Mouse (Mus musculus) NIH3T3 (cell line): Measurements from ENCODE around the gene C130026I21Rik.
"Not testable (repeated sequence)": the region's sequence is repeated elsewhere in the genome, so short reads cannot be mapped to it uniquely, and the experiment has no call there.

Experiments
- DNase-seq: peaks from one replicate; pipeline ENCODE4 v3.0.0-alpha.2; 2012; ENCODE audit warnings: low read depth

Gene C130026I21Rik

DNA sequence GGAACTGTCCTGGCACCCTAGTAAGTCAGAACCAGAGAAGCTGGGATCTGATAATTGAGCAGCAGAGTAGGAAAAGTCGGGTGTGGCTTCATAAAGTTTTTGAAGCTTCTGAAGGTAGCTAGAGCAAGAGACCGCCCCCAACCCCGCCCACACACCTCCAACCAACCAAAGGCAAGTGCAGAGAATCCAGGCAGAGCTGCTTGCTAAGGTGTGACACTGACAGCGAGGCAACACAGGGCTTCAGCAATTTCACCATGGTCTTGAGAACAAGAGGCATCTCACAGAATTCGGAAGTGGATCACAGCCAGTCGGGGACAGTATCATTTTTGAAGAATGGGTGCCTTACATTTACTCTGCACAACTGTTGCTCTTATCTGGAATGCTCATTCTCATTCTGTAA, at the start of gene C130026I21Rik:
Gene C130026I21Rik, minus strand, starts transcription at position 101 of the 400 bp plus-strand sequence.
- DNase-seq = not testable (repeated sequence)

DNA sequence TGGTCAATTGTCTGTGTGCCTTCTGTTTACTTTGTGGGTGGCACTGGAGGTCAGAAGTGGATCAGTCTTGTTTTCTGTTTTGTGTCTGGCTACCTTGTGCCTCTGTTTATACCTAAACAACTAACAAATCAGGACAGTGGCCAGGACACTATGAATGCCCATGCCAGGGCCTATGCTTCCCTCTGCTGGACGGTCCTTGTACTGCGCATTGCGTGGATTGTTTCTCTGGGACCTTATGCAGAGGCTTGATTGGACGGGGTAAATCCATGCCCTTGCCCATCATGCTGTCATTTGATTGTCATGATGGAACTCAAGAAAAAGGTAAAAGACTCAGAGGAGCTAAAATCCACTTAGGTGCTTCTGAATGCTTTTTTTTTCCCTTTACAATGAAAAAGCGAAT, 16.7 kb upstream of the C130026I21Rik start:
- not testable (repeated sequence) for DNase-seq

DNA sequence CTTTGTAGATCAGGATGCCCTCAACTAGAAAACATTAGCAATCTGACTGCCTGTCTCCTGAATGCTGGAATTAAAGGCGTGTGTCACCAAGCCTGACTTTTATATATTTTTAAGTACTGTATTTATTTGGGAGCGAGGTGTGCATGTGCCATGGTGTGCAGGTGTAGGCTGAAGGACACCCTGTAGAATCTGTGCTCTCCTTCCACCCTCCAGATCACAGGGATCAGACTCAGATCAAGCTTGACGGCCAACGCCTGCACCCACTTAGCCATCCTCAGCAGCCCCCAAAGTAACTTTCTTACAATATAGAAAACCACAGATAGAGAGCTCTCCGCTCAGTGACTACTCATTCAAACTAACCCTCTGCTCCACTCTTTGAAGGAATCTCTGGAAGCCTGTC, 6.1 kb upstream of the C130026I21Rik start:
- not testable (repeated sequence) for DNase-seq

DNA sequence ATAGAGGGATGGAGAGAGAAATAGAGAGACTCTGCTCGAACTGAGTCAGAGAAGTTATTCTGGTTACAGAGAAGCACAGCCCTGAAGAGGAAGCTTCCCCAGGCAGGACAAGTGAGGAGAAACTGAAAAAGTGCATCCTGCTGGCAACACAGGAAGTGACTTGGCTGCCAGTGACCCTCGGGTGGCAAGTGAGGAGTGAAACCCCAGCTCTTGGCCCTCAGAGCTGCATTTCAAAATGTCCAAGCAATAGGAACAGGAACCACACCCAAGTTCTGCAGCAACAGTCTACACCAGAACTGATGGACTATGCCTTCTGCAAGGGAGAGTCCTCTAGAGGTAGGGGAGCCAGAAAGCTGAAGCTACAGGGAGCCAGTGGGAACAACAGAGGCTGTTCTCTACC, 11.7 kb downstream of the C130026I21Rik start:
- not testable (repeated sequence) for DNase-seq

DNA sequence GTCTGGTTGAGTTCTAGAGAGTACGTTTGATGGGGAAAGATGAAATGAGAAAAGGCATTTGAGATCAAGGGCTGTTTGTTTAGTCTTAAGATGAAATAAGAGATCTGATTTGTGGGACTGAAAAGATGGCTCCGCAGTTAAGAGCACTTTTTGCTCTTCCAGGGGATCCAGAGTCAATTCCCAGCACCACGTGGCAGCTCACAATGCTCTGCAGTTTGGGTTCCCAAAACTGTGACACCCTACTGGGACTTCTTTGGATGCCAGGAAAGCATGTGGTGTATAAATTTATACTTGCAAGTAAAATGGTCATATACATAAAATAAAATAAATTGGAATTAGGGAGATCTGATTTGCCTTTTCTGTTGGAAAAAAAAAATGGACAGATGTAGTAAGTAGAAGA, 15.1 kb downstream of the C130026I21Rik start:
- not testable (repeated sequence) for DNase-seq

DNA sequence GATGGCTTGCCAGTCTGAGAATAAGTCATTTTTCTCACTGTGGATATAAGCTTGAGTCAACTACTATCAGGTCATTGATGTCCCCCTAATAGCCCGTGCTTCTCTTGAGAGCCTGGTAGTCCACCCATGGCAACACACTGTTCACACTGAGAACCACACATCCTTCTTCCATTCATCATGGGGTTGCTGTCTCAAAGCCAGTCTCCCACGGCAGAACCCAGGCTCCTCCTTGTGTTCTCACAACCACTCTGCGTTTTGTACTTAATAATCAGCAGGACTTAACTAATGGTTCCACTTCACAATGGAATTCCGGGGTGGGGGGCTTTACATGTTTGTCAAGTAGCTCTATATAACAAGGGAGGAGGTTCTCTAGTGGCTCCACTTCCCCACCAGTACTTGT, 19.2 kb downstream of the C130026I21Rik start:
- DNase-seq = not testable (repeated sequence)

DNA sequence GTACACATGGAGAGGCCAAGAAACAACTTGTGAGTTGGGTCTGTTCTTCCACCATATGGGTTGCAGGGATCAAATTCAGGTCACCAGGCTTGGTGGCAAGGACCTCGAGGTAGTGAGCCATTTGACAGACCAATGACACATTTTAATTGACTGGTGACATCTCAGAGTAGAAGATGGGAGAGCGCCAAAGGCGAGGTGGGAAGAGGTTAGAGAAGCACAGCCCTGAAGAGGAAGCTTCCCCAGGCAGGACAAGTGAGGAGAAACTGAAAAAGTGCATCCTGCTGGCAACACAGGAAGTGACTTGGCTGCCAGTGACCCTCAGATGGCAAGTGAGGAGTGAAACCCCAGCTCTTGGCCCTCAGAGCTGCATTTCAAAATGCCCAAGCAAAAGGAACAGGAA, 21.4 kb downstream of the C130026I21Rik start:
- DNase-seq = not testable (repeated sequence)

DNA sequence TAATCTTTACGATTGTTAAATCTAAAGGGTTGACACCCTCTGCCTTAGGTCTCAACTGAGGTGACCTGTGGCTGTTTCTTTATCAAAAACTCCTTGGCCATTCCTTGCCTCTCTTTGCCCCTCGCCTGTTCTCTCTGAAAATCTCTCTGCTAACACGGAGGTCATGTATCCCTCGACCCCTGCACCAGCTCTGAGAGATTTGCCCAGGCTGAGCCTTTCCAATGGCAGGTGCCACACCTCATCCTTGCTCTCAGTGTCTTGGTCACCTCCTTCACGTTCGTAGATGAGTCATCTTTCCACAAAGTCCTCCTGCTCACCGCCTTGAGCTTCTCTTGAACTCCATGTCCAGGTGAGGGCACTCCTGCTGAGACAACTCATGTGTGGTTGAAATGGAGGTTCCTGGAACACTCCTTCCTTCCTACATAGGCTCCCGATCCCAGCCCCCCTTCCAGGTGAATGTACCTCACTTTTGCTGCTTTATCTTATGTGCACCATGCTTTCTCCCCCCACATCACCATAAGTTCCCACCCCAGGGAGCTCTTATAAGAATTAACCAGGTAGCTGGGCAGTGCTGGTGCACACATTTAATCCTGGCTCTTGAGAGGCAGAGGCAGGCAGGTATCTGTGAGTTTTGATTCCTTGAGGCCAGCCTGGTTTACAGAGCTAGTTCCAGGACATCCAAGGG, 23.4 kb downstream of the C130026I21Rik start:
- DNase-seq = not testable (repeated sequence)

DNA sequence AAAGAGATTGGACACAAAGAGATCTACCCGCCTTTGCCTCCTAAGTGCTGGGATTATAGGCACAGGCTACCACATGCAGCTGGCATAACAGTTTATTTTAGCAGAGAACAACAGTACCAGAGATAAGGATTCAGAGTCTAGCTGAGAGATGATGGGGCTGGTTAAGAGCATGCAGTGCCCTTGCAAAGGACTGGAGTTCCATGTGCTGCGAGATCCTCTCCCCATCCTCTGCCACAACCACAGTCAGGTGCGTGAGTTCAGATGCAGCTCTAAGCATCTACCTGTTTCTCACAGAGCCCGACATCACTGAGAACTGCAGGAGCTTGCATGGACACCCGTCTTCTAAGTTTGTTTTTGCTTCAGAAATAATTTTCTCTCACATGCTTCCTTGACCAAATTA, 24.1 kb downstream of the C130026I21Rik start:
- DNase-seq = not testable (repeated sequence)

DNA sequence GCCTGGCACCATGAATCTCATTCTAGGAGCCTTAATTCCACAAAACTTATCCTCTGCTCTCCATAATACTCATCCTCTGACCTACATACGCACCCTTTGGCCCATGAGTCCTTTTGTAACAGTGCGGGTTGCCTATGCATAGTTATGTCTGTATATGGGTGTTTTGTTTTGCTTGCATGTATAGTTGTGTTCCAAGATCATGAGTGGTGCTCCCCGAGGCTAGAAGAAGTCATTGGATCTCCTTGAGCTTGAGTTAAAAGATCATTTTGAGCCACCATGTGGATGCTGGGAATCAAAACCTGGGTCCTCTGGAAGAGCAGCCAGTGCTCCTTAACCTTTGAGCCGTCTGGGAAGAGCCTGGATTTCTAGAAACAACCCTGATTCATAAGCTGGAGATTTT, 25.4 kb downstream of the C130026I21Rik start:
- not testable (repeated sequence) for DNase-seq

DNA sequence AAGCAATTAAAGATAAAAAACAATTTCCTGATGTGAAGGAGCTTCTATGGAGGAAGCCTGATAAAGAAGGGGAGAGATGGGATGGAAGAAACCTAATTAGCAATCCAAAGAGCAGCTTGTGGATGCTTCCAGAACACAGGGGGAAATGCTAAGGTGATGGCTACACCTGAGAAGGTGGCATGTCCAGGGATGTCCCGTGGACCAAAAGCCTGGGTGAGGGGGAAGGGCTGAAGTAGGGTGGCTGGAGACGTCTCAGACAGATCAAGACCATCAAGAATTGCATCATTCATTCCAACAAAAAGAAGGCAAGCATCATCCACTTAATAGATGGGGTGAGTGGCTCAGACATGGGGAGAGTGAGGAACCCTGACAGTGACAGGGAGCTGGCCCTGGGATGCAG, 27.3 kb downstream of the C130026I21Rik start:
- DNase-seq = not testable (repeated sequence)

DNA sequence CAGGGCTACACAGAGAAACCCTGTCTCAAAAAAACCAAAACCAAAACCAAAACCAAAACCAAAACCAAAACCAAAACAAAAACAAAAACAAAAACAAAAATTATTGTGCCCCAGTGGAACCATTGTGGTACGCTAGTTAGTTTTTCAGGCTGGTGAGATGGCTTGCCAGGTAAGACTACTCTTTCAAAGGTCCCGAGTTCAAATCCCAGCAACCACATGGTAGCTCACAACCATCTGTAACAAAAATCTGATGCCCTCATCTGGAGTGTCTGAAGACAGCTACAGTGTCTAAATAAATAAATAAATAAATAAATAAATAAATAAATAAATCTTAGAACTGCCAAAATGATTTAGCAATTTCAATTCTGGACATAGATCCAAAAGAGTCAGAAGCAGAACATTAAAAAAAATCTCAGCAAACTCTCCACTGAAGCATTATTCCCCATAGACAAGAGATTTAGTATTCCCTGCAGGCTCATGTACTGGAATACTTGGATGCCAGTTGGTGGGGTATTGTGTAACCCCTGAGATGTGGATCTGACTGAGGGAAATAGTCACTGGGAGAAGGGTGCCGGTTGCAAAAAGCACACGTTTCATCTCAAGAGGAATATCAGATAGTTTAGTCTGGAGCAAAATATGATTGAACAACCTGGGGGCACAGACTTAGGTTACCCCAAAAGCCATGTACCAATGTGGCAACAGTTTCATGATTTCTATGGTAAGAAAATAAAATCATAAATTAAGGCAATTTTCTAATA, 31.2 kb downstream of the C130026I21Rik start:
- not testable (repeated sequence) for DNase-seq

DNA sequence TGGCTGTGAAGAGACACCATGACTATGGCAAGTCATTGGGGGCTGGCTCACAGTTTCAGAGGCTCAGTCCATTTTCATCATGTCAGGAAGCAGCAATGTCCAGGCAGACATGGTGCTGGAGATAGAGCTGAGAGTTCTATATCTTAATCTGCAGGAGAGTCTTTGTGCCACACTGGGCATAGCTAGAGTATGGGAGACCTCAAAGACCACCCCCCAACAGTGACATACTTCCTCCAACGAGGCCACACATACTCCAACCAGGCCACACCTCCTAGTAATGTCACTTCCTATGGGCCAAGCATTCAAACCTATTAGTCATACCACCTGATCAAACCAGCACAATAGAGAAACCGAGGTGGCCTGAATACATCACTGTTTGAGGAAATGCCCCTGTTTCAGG, 63.8 kb downstream of the C130026I21Rik start:
- DNase-seq = not testable (repeated sequence)

DNA sequence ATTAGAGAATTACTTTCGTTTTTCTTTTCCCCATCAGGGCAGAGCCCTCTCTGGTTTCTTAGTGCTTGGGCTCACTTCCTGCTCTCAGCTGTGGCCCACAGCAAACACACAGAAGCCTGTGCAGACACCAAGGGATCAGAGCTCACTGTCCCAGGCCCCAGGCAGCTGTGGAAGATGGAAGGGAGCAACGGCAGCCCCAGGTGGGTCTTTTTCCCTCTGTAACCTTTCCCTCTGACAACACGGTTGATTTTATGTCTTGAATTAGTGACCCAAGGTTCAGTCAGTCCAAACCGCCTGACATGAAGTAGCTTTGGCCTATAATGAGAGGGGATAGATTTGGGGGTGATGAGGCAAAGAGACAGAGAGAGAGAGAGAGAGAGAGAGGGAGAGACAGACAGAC, 70.8 kb downstream of the C130026I21Rik start:
- DNase-seq = not testable (repeated sequence)

DNA sequence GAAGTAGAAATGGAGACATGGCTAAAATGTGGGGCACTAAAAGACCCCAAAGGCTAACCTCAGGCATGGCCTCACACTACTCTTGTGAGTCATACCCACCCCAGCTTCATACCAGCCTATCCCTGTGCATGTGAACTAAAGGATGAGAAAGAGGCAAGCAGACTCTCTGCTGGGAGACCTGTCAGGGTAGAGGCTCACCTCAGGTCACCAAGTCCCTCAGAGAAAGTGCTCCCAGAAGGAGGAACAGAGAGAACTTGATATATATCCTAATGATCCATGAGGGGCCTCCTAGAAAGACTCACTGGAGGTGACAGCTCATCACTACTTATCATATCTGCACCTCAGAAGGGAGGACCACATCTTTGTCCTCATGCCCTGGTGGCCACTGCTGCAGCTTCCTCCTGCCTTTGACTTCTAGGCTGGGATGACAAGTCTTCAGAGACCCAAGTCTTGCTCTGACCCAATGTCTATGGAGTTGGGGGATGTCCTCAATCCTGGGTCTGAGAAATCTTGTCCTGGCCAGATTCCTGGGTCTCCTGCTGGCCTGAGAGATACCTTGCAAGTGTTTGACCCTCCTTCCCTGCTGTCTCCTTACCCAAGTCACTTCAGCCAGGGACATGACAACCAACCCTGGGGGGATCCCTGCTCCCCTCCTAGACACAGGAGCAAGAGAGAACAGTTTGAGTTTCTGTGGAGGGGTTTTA, 71.6 kb downstream of the C130026I21Rik start:
- not testable (repeated sequence) for DNase-seq

DNA sequence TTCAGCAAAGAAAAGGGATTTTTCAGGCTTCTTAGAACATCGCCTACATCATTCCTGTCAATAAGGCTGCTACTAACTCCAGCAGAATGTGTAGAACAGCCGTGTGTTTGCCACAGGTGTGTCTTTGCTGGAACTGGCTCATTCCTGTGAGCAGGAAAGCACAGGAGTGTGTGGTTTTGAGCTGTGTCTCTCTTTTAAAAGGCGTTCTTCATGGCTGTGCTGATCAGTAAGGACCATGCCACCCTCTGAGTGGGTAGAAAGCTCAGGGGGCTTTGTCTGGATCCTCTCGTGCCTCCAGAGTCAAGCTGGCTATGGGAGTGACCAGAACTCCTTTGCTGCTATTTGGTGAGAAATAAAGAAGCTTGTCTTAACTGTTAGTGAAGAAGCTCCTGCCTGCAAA, 73.6 kb downstream of the C130026I21Rik start:
- DNase-seq = not testable (repeated sequence)

DNA sequence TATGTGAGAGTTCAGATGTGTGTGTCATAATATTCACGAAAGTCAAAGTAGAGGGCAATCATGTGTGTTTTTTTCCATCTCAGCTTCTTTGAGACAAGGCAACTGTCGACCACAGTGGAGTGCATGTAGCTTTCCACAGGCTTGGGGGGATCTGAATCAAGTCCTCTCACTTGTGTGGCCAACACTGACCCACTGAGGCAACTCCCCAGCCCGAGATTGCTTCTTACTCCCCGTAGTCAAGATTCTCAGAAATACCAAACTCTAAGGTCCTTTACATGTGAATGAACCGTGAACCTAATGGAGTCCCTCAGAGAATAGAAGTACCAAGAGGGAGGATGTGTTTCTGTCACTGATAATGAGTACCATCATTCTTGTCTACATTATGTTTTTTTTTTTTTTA, 76.6 kb downstream of the C130026I21Rik start:
- DNase-seq = not testable (repeated sequence)

DNA sequence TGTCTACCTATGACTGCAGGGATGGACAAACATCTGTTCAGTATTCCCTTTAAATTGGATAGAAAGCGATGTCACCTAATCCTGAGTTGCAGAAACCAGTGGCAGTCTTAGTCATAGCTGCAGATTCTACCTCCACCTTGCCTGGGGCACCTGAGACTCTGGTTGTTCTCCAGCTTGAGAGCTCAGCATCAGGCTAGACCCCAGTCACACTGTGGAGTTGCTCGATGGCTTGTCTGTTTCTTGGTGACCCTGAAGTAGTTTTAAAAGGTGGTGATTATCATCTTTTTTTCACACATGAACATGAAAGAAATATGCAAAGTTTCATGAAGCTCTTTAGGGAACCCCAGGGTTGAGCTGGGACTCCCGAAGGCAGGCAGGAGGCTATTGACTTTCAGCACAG, 88.4 kb downstream of the C130026I21Rik start:
- not testable (repeated sequence) for DNase-seq

DNA sequence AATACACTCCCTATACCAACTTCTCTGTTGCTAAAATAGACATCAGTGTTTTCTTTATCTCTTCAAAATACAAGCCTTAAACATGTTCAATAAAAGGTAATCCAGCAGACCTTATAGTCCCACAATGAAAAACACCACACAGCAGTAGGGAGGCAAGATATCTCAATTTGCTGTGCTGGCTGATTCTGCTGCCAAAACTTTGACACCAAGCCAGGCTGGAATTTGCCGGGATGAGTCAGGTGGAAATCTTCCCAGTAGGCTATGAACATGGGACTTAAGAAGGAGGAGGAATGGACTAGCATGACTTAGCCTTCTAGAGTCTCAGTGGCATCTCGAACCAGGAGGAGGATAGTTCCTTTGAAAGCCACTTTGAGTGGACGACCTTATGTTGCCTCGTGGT, 91.4 kb downstream of the C130026I21Rik start:
- DNase-seq = not testable (repeated sequence)

DNA sequence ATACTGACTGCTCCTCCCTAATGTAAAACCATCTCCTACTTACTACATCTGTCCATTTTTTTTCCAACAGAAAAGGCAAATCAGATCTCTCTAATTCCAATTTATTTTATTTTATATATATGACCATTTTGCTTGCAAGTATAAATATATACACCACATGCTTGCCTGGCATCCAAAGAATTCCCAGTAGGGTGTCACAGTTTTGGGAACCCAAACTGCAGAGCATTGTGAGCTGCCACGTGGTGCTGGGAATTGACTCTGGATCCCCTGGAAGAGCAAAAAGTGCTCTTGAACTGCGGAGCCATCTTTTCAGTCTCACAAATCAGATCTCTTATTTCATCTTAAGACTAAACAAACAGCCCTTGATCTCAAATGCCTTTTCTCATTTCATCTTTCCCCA, 107.5 kb downstream of the C130026I21Rik start:
- not testable (repeated sequence) for DNase-seq

DNA sequence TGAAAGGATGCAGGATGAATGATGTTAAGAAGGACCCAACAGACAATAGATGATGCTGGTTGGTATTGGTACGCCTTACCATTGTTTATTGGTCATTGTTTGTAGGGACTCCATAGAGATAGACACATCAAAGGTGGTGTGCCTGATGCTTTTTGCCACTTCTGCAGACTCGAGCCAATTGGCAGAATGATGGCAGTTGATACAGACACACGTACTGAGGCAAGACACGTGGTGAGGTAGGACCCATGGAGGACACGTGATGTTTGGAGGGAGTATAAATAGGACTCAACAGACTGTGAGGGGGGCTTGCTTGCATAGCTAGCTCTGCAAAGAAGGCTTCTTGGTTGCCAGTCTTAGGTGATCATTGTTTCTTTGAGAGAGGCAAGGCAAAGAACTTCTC, 115.2 kb downstream of the C130026I21Rik start:
- DNase-seq = not testable (repeated sequence)

DNA sequence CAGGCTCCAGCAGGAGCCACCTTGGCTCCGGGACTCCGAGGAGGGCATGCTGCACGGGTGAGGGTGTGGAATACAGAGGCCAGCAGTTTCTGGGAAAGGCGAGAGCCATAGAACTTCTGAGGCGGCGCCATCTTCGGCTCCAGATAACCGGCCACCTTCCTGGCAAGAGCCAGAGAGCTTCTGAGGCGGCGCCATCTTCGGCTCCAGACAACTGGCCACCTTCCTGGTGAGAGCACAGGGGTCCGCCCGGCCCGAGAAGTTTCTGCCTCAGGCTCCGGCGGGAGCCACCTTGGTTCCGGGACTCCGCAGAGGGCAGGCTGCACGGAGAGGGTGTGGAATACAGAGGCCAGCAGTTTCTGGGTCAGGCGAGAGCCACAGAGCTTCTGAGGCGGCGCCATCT, 136.7 kb downstream of the C130026I21Rik start:
- DNase-seq = not testable (repeated sequence)

DNA sequence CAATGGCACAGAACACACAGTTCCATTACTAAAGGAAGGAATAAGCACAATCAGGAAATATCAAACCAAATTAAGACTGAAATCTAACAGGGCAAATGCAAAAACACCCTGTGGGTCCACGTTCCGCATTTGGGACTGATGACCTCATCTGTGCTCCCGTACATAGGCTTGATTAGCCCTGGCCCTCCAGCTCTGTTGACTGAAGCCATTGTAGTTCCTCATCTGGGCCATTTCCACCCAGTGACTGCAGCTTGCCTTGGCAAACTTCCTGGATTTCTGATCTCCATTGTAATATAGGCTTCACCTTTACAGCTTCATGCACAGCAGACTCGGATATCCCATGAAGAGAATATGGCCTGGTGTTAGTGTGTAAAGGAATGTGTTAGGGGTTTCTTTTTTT, 148.5 kb downstream of the C130026I21Rik start:
- not testable (repeated sequence) for DNase-seq
